Mouse (Mus musculus): ENCODE results near the gene Kdelc2.

Gene Kdelc2

DNA sequence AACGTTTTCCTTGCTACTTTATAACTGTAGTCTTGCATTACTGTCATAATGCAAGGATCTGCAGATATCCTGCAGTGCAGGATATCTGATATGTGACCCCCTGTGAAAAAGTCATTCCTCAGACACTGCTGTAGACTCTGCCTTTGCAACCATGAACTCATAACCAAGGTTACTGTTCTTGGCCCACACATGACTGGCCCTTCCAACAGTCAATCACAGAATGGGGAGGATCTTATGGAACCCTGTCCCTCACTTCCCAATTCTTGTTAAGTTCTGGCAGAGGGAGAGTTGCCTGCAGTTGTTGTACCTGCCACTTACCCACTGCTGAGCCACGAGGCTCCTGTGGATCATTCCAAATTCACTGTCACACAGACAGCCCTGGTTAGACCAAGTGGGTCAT lies 3.6 kb downstream of the Kdelc2 start:
- no peak for DNase-seq (ENCODE audit: low read depth)

DNA sequence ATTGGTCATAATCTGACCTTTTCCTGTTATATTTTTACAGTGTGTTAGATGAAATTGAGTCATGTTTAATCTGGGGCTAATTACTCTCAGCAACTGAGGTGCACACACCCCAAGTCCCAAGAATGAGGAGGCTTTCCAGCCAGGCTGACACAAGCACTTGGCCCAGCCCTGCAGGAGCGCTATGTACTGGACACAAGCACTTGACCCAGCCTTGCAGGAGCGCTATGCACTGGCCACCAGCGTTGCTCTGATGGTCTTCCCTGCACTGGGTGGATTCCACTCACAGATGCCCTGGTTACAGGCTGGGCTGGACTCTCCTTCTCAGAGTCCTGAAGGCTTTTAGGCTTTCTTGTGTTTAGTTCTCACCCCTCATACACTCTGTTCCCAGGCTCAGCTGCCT lies 5.3 kb downstream of the Kdelc2 start:
- DNase-seq (ENCODE audit: low read depth), result no peak

GRCm38 (mm10) chr9:53390136-53390535 lies 6.3 kb downstream of the Kdelc2 start:
- DNase-seq (ENCODE audit: low read depth), result no peak

GRCm38 (mm10) chr9:53397685-53398387 lies 14.0 kb downstream of the Kdelc2 start:
- DNase-seq (ENCODE audit: low read depth), result no peak

DNA sequence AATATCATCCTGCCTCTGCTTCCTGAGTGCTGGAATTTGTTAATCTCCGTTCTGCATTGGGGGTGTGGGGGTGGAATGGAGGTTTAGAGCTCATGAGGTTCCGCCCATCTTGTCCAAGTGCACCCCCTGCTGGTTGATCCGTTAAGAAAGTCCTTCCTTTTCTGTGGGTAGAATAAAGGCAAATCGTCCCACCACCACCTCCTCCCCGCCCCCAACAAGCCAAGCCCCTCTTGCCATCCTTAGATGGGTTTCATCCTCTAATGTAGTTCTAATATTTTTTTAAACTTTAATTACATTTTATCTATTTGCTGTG lies 14.5 kb downstream of the Kdelc2 start:
- peak; percentile 55 for DNase-seq (ENCODE audit: low read depth)

- no peak for DNase-seq (ENCODE audit: low read depth)
These were observed 15.7 kb downstream of the Kdelc2 start for GRCm38 (mm10) chr9:53399537-53399936.

GRCm38 (mm10) chr9:53400696-53401095 lies 16.9 kb downstream of the Kdelc2 start:
- no peak for DNase-seq (ENCODE audit: low read depth)

DNA sequence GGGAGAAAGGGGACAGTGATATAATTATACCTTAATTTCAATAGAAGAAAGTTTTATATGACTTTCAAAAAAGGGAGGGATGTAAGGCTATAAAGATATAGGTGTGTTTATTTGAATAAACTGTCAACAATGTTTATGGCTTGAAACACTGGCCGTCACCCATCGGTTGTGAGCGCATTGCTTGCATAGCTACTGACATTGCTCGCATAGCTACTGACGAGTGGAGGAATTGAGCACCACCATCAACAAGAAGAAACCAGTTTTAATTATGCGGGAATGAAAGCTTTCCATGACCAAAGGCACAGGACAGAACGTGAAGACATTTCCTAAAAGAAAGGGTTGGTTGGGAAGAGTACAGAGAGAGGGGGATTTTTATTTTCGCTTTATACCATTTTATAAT lies 17.3 kb downstream of the Kdelc2 start:
- no peak for DNase-seq (ENCODE audit: low read depth)

- no peak for DNase-seq (ENCODE audit: low read depth)
These were observed 18.5 kb downstream of the Kdelc2 start, which contains the start of gene 4930550C14Rik for GRCm38 (mm10) chr9:53402291-53402711. Gene 4930550C14Rik, plus strand, starts transcription at chr9:53402325.

DNA sequence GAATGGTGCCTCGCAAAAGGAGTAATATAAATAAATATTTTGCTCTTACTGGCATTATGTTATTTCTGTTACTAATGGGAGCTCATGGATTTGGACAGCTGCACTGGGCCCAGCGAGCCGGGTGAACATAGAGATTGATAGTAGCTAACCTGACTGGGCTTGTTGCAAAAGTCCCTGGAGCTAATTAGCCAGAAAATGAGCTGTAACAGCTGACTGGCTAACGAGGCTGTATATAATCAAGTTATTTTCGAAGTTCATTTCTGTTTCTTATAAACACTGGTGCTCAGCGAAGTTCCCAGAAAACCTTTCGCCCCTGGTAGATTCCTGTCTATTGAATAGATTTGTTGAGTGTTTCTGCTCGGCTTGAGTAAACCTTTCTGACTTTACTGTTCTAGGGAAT lies 19.2 kb downstream of the Kdelc2 start:
- DNase-seq (ENCODE audit: low read depth), result no peak

GRCm38 (mm10) chr9:53404050-53404752 lies 20.4 kb downstream of the Kdelc2 start:
- no peak for DNase-seq (ENCODE audit: low read depth)

GRCm38 (mm10) chr9:53404753-53405722 lies 21.2 kb downstream of the Kdelc2 start:
- DNase-seq (ENCODE audit: low read depth), result no peak

DNA sequence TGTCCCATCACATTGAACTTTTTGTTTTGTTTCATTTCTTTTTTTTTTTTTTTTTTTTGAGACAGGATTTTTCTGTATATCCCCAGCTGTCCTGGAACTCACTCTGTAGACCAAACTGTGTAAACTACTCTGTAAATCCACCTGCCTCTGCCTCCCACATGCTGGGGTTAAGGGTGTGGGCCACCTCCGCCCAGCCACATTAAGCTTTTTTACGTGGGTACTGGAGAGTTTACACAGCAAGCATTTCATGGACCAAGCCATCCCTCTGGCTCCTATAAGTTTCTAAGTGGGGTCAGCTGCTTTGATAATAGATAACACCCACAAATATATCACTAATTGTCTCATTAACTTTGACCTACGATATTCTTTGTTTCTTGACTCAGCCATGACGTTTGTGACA lies 24.7 kb downstream of the Kdelc2 start:
- DNase-seq (ENCODE audit: low read depth), result no peak

DNA sequence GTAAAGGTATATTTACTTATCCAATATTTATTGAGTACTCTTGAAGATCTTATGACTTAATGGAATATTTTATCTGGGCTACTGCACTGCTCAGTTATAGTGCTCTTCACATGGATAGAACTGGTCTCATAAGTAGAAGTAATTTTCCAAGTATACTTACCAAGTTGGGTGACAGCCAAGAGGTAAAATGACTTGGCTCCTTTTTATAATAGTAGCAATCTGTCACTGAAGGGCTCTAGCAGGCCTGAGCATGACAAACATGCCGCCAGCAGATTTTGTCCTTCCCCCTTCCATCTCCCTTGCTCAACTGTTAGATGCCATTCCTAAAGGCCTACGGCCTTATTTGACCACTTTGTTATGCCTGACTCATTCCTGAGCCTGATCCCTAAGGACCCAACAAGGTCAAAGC lies 25.1 kb downstream of the Kdelc2 start:
- no peak for DNase-seq (ENCODE audit: low read depth)

- no peak for DNase-seq (ENCODE audit: low read depth)
These were observed 25.6 kb downstream of the Kdelc2 start for GRCm38 (mm10) chr9:53409427-53409826.

- peak; percentile 61 for DNase-seq (ENCODE audit: low read depth)
These were observed 38.5 kb downstream of the Kdelc2 start for GRCm38 (mm10) chr9:53422133-53422896.

- DNase-seq (ENCODE audit: low read depth), result no peak
These were observed 42.9 kb downstream of the Kdelc2 start for GRCm38 (mm10) chr9:53426726-53427125.

GRCm38 (mm10) chr9:53427638-53428037 lies 43.8 kb downstream of the Kdelc2 start:
- no peak for DNase-seq (ENCODE audit: low read depth)

- DNase-seq (ENCODE audit: low read depth), result no peak
These were observed 52.2 kb downstream of the Kdelc2 start for GRCm38 (mm10) chr9:53435830-53436570.

DNA sequence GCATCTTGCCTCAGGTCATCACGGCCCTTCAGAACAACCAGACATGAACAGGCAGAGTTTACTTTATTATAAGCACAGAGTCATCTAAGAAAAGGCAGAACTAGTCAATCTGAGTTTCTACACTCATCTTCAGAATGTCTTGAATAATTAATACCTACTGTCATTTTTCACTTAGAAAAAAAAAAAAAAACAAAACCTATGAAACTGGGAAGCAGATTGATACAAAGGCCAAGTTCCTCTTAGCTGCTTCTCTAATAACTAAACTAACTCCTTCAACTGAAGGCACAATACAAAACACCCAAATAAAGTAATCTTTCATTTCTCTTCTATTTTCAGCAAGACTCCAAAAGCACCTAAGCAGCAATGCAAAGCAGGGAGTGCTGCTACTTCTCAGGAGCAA lies 66.8 kb downstream of the Kdelc2 start:
- DNase-seq (ENCODE audit: low read depth), result no peak

Data from c-Kit-positive CD71-positive TER-119-negative erythroid progenitor cells, embryonic 14.5 days (primary cell).